Mouse (Mus musculus) brain, embryonic 14.5 days (tissue): ENCODE data around the gene Pom121l2.

Experiments
- CTCF ChIP-seq: fragments of 200-500 bp; IDR thresholded peaks from 2 replicates; pipeline ENCODE4 v1.5.1; 2012; ENCODE audit warnings: inconsistent platforms, mild to moderate bottlenecking, moderate library complexity, borderline replicate concordance; ENCODE audit not compliant: insufficient read depth, insufficient read length; ENCODE audit errors: extremely low read depth
- POLR2A ChIP-seq: fragments of 200-500 bp; IDR thresholded peaks from 2 replicates; pipeline ENCODE4 v1.6.1; 2012; ENCODE audit warnings: mild to moderate bottlenecking, inconsistent platforms, borderline replicate concordance; ENCODE audit not compliant: poor library complexity, insufficient read depth, insufficient read length, severe bottlenecking; ENCODE audit errors: extremely low read depth

- no peak for TF ChIP-seq CTCF
- TF ChIP-seq POLR2A, result no peak
Observed at GRCm38 (mm10) chr13:22005605-22006333, 24.8 kb downstream of the Pom121l2 start.
